Mouse (Mus musculus) left cerebral cortex, postnatal 10 days (tissue): Measurements from ENCODE around the gene Synm. TPM values are rescaled to one million over a fixed set of nuclear protein-coding genes. Genes with fewer than 3 reads are reported as not detected.

Source experiments
- microRNA-seq: library from miRNA; unstranded; fragments of <30 nt; microRNA quantifications from one replicate; pipeline ENCODE4 v1.2.0, GENCODE M21; 2022
- total RNA-seq, 2 experiments: library from RNA; stranded (reverse); gene quantifications; 2 replicates each; pipeline ENCODE4 v1.2.3; 2021

The Synm gene
- total RNA-seq, 2 experiments from 2014 or later, result 28.4 to 28.7 TPM

Small RNA genes lying within 50 kb of the gene (microRNA-seq; reads per million reads assigned to microRNA genes)
- not detected for gene Gm23844

Other genes with a start within 250 kb of the Synm start
- 10 to 100 TPM; 38.4 to 43.5 TPM for gene Lrrc28, start 114.5 kb downstream of the Synm start, total RNA-seq
- gene Ttc23, start 112.3 kb downstream of the Synm start, total RNA-seq, result 1 to 10 TPM; 9.0 TPM
- gene Igf1r, start 193.1 kb upstream of the Synm start, total RNA-seq, result 10 to 100 TPM; 41.4 to 44.2 TPM